Mouse (Mus musculus): ENCODE results near the gene F2r. TPM values are rescaled to one million over a fixed set of nuclear protein-coding genes. Genes with fewer than 3 reads are reported as not detected.

F2r gene
- polyA plus RNA-seq, 1 experiment from 2014 or later: 134 TPM

DNA sequence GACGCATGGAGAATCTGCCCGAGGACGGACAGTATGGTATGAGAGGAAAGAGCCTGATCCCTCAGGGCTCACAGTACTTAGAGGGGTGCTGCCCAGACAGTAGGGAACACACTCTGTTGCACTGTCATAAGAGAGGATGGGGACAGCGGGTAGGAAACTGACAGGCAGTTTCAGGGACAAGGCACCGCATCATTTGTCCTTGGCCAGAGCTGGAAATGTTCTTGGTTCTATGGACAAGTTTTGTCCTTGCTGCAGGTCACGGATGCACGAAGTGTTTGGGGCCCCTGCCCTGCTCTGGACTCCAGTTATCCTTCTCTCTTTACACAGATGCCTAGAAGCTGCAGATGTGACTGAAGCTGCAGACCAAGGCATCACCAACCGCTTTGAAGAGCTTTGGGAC lies 11.3 kb downstream of the F2r start:
- H3K4me1 ChIP-seq (ENCODE audit: insufficient read depth, low read depth, low read length): no peaks in the 10 kb centered on the region; the same call in 1 of the 2 replicates
- ATAC-seq (no peak), DNase-seq (ENCODE audit: low spot score) (no peak)
- no peaks in the 10 kb centered on the region for H3K27me3 ChIP-seq (replicated peaks; ENCODE audit: insufficient read depth, low read length)
- H3K4me2 ChIP-seq (replicated peaks; ENCODE audit: low read depth, low read length): no peak overlapping the region
- H3K9ac ChIP-seq (replicated peaks; ENCODE audit: low read depth): no peak overlapping the region
- TF ChIP-seq CTCF (IDR thresholded peaks at IDR 0.05) (no peak), EP300 (IDR thresholded peaks at IDR 0.05) (no peak)
- peaks cover 14% of the 10 kb centered on the region for H3K36me3 ChIP-seq (ENCODE audit: insufficient read depth, low read length)
- WGBS: 95% methylated on average over 8 of the region's 8 CpGs
- H3K4me3 ChIP-seq (ENCODE audit: low read depth, low read length): no peak overlapping the region
- H3K9me3 ChIP-seq (ENCODE audit: low read length): no peaks in the 10 kb centered on the region
- H3K27ac ChIP-seq (ENCODE audit: low read length): no peak overlapping the region

- Histone ChIP-seq H3K9me3 (ENCODE audit: low read length) (no peaks in the 10 kb centered on the region), H3K36me3 (ENCODE audit: insufficient read depth, low read length) (peaks cover 22% of the 10 kb centered on the region), H3K4me3 (ENCODE audit: low read depth, low read length) (no peak overlapping the region), H3K27me3 (replicated peaks; ENCODE audit: insufficient read depth, low read length) (no peaks in the 10 kb centered on the region), H3K4me2 (replicated peaks; ENCODE audit: low read depth, low read length) (no peak overlapping the region), H3K27ac (ENCODE audit: low read length) (no peak overlapping the region), H3K4me1 (ENCODE audit: insufficient read depth, low read depth, low read length) (no peaks in the 10 kb centered on the region), H3K9ac (replicated peaks; ENCODE audit: low read depth) (no peak overlapping the region)
- WGBS: 92% methylated on average over 25 of the region's 25 CpGs
- ATAC-seq (no peak), DNase-seq (ENCODE audit: low spot score) (no peak)
- TF ChIP-seq CTCF (IDR thresholded peaks at IDR 0.05) (no peak), EP300 (IDR thresholded peaks at IDR 0.05) (no peak)
Measured at GRCm38 (mm10) chr13:95604288-95604687, 14.0 kb downstream of the F2r start.

DNA sequence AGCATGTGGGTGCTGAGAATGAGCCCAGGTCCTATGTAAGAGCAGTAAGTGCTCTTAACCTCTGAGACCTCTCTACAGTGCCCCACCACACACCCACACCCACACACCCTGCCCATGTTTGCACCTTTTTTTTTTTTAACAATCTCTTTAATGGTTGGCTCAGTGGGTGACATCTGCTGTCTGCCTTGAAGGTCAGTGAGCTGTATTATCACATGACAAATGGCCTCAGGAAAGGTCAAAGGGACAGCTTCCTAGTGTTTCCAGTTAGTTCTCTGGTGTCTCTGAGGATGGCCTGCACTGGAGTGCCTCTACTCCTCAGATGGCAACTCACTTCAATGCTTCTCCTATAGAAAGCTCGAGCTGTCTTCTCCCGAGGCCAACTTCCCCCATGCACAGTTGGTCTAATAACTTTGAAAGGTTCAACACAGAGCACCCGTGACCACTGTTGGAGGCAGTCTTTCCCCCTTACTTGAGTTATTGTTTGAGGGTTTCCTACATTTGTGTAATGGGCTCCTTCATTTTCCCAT lies 18.4 kb downstream of the F2r start:
- TF ChIP-seq EP300 (IDR thresholded peaks at IDR 0.05): no peak
- no peak for TF ChIP-seq CTCF (IDR thresholded peaks at IDR 0.05)
- Histone ChIP-seq H3K4me2 (replicated peaks; ENCODE audit: low read depth, low read length) (no peak overlapping the region), H3K27me3 (replicated peaks; ENCODE audit: insufficient read depth, low read length) (no peaks in the 10 kb centered on the region), H3K9me3 (ENCODE audit: low read length) (no peaks in the 10 kb centered on the region), H3K4me1 (ENCODE audit: insufficient read depth, low read depth, low read length) (no peaks in the 10 kb centered on the region), H3K9ac (replicated peaks; ENCODE audit: low read depth) (no peak overlapping the region), H3K36me3 (ENCODE audit: insufficient read depth, low read length) (peaks cover 22% of the 10 kb centered on the region), H3K27ac (ENCODE audit: low read length) (no peak overlapping the region), H3K4me3 (ENCODE audit: low read depth, low read length) (no peak overlapping the region)
- ATAC-seq (no peak), DNase-seq (ENCODE audit: low spot score) (no peak)
- WGBS: 73% methylated on average over 3 of the region's 3 CpGs

DNA sequence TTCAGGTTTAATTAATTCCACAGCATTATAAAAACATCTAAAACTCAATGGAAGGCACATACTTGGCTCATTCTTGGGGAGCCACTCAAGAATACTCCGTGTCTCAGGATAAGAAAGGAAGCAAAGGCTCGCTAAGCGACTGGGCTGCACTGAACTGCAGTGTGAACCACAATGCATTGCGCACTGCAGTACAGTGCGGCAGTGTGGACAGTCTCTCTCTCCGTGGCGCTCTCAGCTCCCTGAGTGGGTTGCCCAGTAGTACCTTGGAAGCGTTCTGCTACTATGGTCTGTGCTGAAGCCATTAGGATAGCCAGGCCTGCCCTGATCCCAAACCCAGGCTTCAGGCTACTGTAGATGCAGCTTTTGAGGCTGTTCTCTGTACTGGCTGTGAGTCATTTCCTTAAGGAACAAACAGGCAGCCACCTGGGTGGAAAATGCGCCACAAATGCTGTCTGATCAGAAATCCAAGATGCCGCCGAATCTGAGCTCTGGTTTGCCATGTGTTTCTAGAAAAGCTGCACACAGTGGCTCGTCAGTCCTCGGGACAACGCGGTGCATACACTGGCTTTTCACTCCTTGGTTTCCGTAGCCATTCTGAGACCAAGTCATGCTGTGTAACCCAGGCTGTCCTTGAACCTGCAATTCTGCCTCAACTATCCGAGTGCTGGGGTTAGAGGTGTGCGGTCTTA lies 19.9 kb downstream of the F2r start:
- no peak for TF ChIP-seq EP300 (IDR thresholded peaks at IDR 0.05)
- no peak for TF ChIP-seq CTCF (IDR thresholded peaks at IDR 0.05)
- Histone ChIP-seq H3K27me3 (replicated peaks; ENCODE audit: insufficient read depth, low read length) (no peaks in the 10 kb centered on the region), H3K4me2 (replicated peaks; ENCODE audit: low read depth, low read length) (no peak overlapping the region), H3K27ac (ENCODE audit: low read length) (no peak overlapping the region), H3K9ac (replicated peaks; ENCODE audit: low read depth) (no peak overlapping the region), H3K4me3 (ENCODE audit: low read depth, low read length) (no peak overlapping the region), H3K4me1 (ENCODE audit: insufficient read depth, low read depth, low read length) (no peaks in the 10 kb centered on the region), H3K36me3 (ENCODE audit: insufficient read depth, low read length) (peaks cover 8% of the 10 kb centered on the region; the same call in 1 of the 2 replicates), H3K9me3 (ENCODE audit: low read length) (no peaks in the 10 kb centered on the region)
- ATAC-seq: no peak
- DNase-seq (ENCODE audit: low spot score): no peak
- WGBS: 72% methylated on average over 18 of the region's 18 CpGs

- H3K27me3 ChIP-seq (replicated peaks; ENCODE audit: insufficient read depth, low read length): no peaks in the 10 kb centered on the region
- H3K4me2 ChIP-seq (replicated peaks; ENCODE audit: low read depth, low read length): no peak overlapping the region
- no peaks in the 10 kb centered on the region for H3K4me1 ChIP-seq (ENCODE audit: insufficient read depth, low read depth, low read length)
- ATAC-seq: no peak
- H3K9me3 ChIP-seq (ENCODE audit: low read length): no peaks in the 10 kb centered on the region
- 0 out of 2 replicates have a peak, but pooled peaks cover 8% of the 10 kb centered on the region for H3K36me3 ChIP-seq (ENCODE audit: insufficient read depth, low read length)
- 80% methylated on average over 10 of the region's 10 CpGs for WGBS
- no peak overlapping the region for H3K9ac ChIP-seq (replicated peaks; ENCODE audit: low read depth)
- H3K27ac ChIP-seq (ENCODE audit: low read length): no peak overlapping the region
- no peak overlapping the region for H3K4me3 ChIP-seq (ENCODE audit: low read depth, low read length)
- no peak for DNase-seq (ENCODE audit: low spot score)
- TF ChIP-seq EP300 (IDR thresholded peaks at IDR 0.05) (no peak), CTCF (IDR thresholded peaks at IDR 0.05) (no peak)
Measured at GRCm38 (mm10) chr13:95597578-95597977, 20.7 kb downstream of the F2r start.

DNA sequence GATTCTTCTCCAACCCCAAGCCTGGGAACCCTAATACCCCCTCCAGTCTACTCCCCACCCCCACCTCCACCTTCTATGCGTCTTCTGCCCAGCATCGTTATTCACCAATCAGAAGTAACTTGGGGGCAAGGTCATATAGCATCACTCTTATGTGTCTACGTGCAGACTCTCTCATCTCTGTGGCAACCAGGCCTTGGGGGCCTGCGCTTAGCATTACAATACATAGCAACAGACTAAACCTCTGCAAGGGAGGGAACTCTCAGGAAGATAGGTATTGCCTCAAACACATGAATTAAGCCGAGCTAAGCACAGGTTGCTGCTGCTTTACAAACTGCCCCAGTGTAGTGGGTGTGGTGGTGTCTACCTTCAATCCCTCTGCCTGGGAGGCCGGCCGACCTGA lies 21.6 kb downstream of the F2r start:
- Histone ChIP-seq H3K27me3 (replicated peaks; ENCODE audit: insufficient read depth, low read length) (no peaks in the 10 kb centered on the region), H3K4me3 (ENCODE audit: low read depth, low read length) (no peak overlapping the region), H3K4me2 (replicated peaks; ENCODE audit: low read depth, low read length) (no peak overlapping the region), H3K9ac (replicated peaks; ENCODE audit: low read depth) (no peak overlapping the region), H3K27ac (ENCODE audit: low read length) (no peak overlapping the region), H3K36me3 (ENCODE audit: insufficient read depth, low read length) (0 out of 2 replicates have a peak, but pooled peaks cover 8% of the 10 kb centered on the region), H3K9me3 (ENCODE audit: low read length) (no peaks in the 10 kb centered on the region), H3K4me1 (ENCODE audit: insufficient read depth, low read depth, low read length) (no peaks in the 10 kb centered on the region)
- no peak for ATAC-seq
- no peak for DNase-seq (ENCODE audit: low spot score)
- 89% methylated on average over 7 of the region's 7 CpGs for WGBS
- TF ChIP-seq CTCF (IDR thresholded peaks at IDR 0.05): no peak
- no peak for TF ChIP-seq EP300 (IDR thresholded peaks at IDR 0.05)

All from lung, postnatal 0 days (tissue).